Comparison of ENCODE assay signal across 18 mouse cellular contexts in the genomic region with DNA sequence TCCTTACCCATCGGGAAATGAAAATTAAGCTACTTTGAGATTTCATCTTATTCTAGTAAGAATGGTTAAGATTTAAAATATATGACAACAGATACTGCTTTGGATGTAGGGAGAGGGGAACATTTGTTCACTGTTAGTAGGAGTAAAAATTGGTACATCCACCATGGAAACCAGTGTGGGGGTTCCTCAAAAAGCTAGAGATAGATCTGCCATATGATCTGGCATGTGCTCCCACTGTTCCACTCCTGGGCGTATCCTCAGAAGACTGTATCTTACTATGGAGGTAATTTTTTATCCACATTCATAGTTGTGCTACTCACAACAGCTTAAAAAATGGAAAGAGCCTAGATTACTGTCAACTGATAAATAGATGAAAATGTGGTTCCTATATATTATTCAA.
A peak's percentile ranks its signal among the peaks of the same experiment; 100 is the strongest.
DNase-seq lines count a peak whose midpoint lies in the region; TF ChIP-seq lines count a peak whose summit lies in the region.
"Had no signal": no experiment of that assay in that cellular context is flagged by ENCODE, and none has a peak within 500 bp of the region (broad histone marks: within the 10 kb centered on the region; RNA-seq: fewer than 3 reads in every experiment).

No protein-coding gene starts in this region.

- peak overlapping the region; percentile 62; the same call in 1 of the 2 replicates for H3K27ac ChIP-seq in layer of hippocampus, adult 2 months
- H3K27ac ChIP-seq: embryonic facial prominence, embryonic 13.5 days; forebrain, embryonic 12.5 days; heart, adult 2 months; hindbrain, embryonic 10.5 days; hindbrain, embryonic 15.5 days had no signal

- H3K4me3 ChIP-seq in layer of hippocampus, adult 2 months: no peak overlapping the region
- H3K4me3 ChIP-seq: embryonic facial prominence, embryonic 13.5 days; forebrain, embryonic 12.5 days; heart, adult 2 months; heart, embryonic 12.5 days; hindbrain, embryonic 10.5 days; hindbrain, embryonic 15.5 days had no signal

- TF ChIP-seq CTCF in layer of hippocampus, adult 2 months (conservative IDR thresholded peaks at IDR 0.05): no peak

- peak; percentile 10 to 55 for DNase-seq in frontal cortex, postnatal 36 days (ENCODE audit: low spot score in 2 of 2)
- no peak for DNase-seq in frontal cortex, postnatal 10 days (ENCODE audit: low spot score in 2 of 2)
- peak; percentile 37 to 73 for DNase-seq in layer of hippocampus, adult 2 months (ENCODE audit: low spot score in 2 of 2)
- DNase-seq in layer of hippocampus, postnatal 25 days (ENCODE audit: extremely low spot score in 1 of 2, low spot score in 1 of 2): no peak
- peak; percentile 43 to 76 for DNase-seq in right cerebral cortex, postnatal 10 days (ENCODE audit: low spot score in 2 of 2)
- no peak for DNase-seq in right cerebral cortex, postnatal 14 days
- DNase-seq in adrenal gland, postnatal 4 days (ENCODE audit: low spot score in 2 of 2): no peak
- DNase-seq: adrenal gland, postnatal 10 days; cerebellum, adult 18-20 months; cerebellum, adult 9-11 months; cerebellum, postnatal 36 days; gastrocnemius, postnatal 10 days; heart, adult 2 months had no signal

Comparison
In these comparisons a context has a peak if more than half of its experiments do, and no peak if none do; other contexts are left out.
1. DNase-seq: peak in frontal cortex, postnatal 36 days (2 of 2), layer of hippocampus, adult 2 months (2 of 2) and right cerebral cortex, postnatal 10 days (2 of 2); none in frontal cortex, postnatal 10 days (0 of 2), layer of hippocampus, postnatal 25 days (0 of 2), right cerebral cortex, postnatal 14 days (single experiment) and adrenal gland, postnatal 4 days (0 of 2).